Mouse (Mus musculus) stomach, postnatal 0 days (tissue): ENCODE data around the gene Slc5a4b. TPM values are rescaled to one million over a fixed set of nuclear protein-coding genes. Genes with fewer than 3 reads are reported as not detected.
A peak's percentile ranks its signal among the peaks of the same experiment; 100 is the strongest.
"Not testable (repeated sequence)": the region's sequence is repeated elsewhere in the genome, so short reads cannot be mapped to it uniquely, and the experiment has no call there.

Experiments used
- ATAC-seq: fragments of 200-750 bp; cut with Nextera tagmentation; 2 replicates; pipeline ENCODE4 v1.8.0; 2017; ENCODE audit not compliant: low FRiP score, low TSS enrichment
- DNase-seq: peaks from one replicate; pipeline ENCODE4 v3.0.0-alpha.2; 2016; ENCODE audit warnings: low spot score
- H3K27ac ChIP-seq: fragments of 300-500 bp; sonication (generic); replicated peaks from 2 replicates; pipeline ENCODE4 v1.5.1; 2014; ENCODE audit warnings: mild to moderate bottlenecking, control low read depth
- H3K27me3 ChIP-seq: fragments of 300-500 bp; sonication (generic); 2 replicates; pipeline ENCODE4 v1.6.1; 2014; ENCODE audit warnings: low read length; ENCODE audit not compliant: control insufficient read depth, insufficient read depth
- H3K36me3 ChIP-seq: fragments of 300-500 bp; sonication (generic); 2 replicates; pipeline ENCODE4 v1.6.1; 2014; ENCODE audit warnings: low read length, mixed read lengths; ENCODE audit not compliant: control insufficient read depth, insufficient read depth
- H3K4me1 ChIP-seq: fragments of 300-500 bp; sonication (generic); replicated peaks from 2 replicates; pipeline ENCODE4 v1.6.1; 2014; ENCODE audit warnings: antibody characterized with exemption; ENCODE audit not compliant: control insufficient read depth, insufficient read depth
- H3K4me2 ChIP-seq: fragments of 300-500 bp; sonication (generic); replicated peaks from 2 replicates; pipeline ENCODE4 v1.6.1; 2014; ENCODE audit warnings: low read depth, mild to moderate bottlenecking, control low read depth, moderate library complexity
- H3K4me3 ChIP-seq: fragments of 300-500 bp; sonication (generic); 2 replicates; pipeline ENCODE4 v1.5.1; 2014; ENCODE audit warnings: low read depth, low read length, control low read depth
- H3K9ac ChIP-seq: fragments of 300-500 bp; sonication (generic); 2 replicates; pipeline ENCODE4 v1.6.1; 2014; ENCODE audit warnings: mild to moderate bottlenecking, low read length, control low read depth, mixed read lengths
- H3K9me3 ChIP-seq: fragments of 300-500 bp; sonication (generic); 2 replicates; pipeline ENCODE4 v1.6.1; 2016; ENCODE audit warnings: low read length; ENCODE audit not compliant: control insufficient read depth
- CTCF ChIP-seq: IDR thresholded peaks from 2 replicates; pipeline ENCODE4 v1.5.1; 2016; ENCODE audit warnings: antibody characterized with exemption, low read depth, mild to moderate bottlenecking, moderate library complexity
- EP300 ChIP-seq: optimal IDR thresholded peaks from 2 replicates; pipeline ENCODE3; 2016; ENCODE audit warnings: antibody characterized with exemption
- WGBS: fragments of 180-500 bp; shearing (Covaris S2); extraction: QIAGEN DNeasy Blood & Tissue Kit; methylation state at CpG from one replicate; pipeline ENCODE4 v1.1.7; 2014; 5-methylcytosine and 5-hydroxymethylcytosine counted together
- polyA plus RNA-seq: library from polyadenylated mRNA; unstranded; fragments of >200 nt; fragmentation: Nextera tagmentation; extraction: Ambion mirVana; gene quantifications from 2 replicates; pipeline ENCODE4 v1.2.1, GENCODE M21; 2015

Gene Slc5a4b
- polyA plus RNA-seq, 1 experiment from 2014 or later: 0.04 TPM

- no peak for DNase-seq
- TF ChIP-seq CTCF (no peak), EP300 (no peak)
- Histone ChIP-seq H3K36me3 (no peaks in the 10 kb centered on the region), H3K27ac (no peak overlapping the region), H3K9ac (no peak overlapping the region), H3K4me1 (no peaks in the 10 kb centered on the region), H3K27me3 (no peaks in the 10 kb centered on the region), H3K9me3 (no peaks in the 10 kb centered on the region), H3K4me3 (no peak overlapping the region), H3K4me2 (no peak overlapping the region)
- ATAC-seq: no peak
- WGBS: 10% methylated on average over 9 of the region's 9 CpGs
These were observed 13.4 kb downstream of the Slc5a4b start for GRCm38 (mm10) chr10:76097368-76097767.

- WGBS: 77% methylated on average over 8 of the region's 8 CpGs
- Histone ChIP-seq H3K27ac (no peak overlapping the region), H3K4me2 (no peak overlapping the region), H3K9me3 (no peaks in the 10 kb centered on the region), H3K36me3 (no peaks in the 10 kb centered on the region), H3K27me3 (no peaks in the 10 kb centered on the region), H3K9ac (no peak overlapping the region), H3K4me3 (no peak overlapping the region), H3K4me1 (no peaks in the 10 kb centered on the region)
- TF ChIP-seq EP300 (no peak), CTCF (no peak)
- ATAC-seq: no peak
- DNase-seq: no peak
These were observed 14.2 kb downstream of the Slc5a4b start for GRCm38 (mm10) chr10:76096580-76096979.

GRCm38 (mm10) chr10:76077008-76077407 is 33.8 kb downstream of the Slc5a4b start:
- not testable (repeated sequence) for H3K36me3 ChIP-seq, H3K27me3 ChIP-seq, H3K4me2 ChIP-seq, H3K4me1 ChIP-seq, DNase-seq, H3K9me3 ChIP-seq, ATAC-seq, H3K9ac ChIP-seq, H3K4me3 ChIP-seq, H3K27ac ChIP-seq
- WGBS: 90% methylated on average over 2 of the region's 2 CpGs

DNA sequence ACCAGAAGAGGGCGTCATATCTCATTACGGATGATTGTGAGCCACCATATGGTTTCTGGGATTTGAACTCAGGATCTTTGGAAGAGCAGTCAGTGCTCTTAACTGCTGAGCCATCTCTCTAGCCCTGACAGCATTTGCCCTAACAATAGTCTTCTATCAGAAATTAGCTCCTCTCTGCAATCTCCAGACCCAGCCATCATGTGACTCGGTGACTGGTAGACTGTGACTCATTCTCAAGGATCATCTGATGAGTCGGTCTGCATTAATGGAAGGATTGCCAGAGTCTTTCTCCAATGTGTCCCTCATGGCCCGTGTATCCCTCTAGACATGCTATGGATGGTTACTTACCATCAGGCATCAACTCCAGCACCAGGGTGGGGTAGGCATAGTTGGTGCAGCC is 38.7 kb downstream of the Slc5a4b start:
- not testable (repeated sequence) for DNase-seq, H3K4me1 ChIP-seq, H3K4me2 ChIP-seq, H3K9ac ChIP-seq, H3K27ac ChIP-seq, H3K36me3 ChIP-seq, ATAC-seq, H3K27me3 ChIP-seq, H3K9me3 ChIP-seq, H3K4me3 ChIP-seq
- 90% methylated on average over 5 of the region's 5 CpGs for WGBS

- H3K4me3 ChIP-seq: no peak overlapping the region
- peak; percentile 30 for DNase-seq
- WGBS: 27% methylated on average over 12 of the region's 12 CpGs
- no peaks in the 10 kb centered on the region for H3K36me3 ChIP-seq
- TF ChIP-seq CTCF (no peak), EP300 (no peak)
- H3K9me3 ChIP-seq: no peaks in the 10 kb centered on the region
- no peak overlapping the region for H3K9ac ChIP-seq
- no peak overlapping the region for H3K4me2 ChIP-seq
- 0 out of 2 replicates have a peak, but pooled peaks have one; percentile 18 for ATAC-seq
- no peak overlapping the region for H3K27ac ChIP-seq
- H3K4me1 ChIP-seq: no peaks in the 10 kb centered on the region
- no peaks in the 10 kb centered on the region for H3K27me3 ChIP-seq
These were observed 42.8 kb downstream of the Slc5a4b start for GRCm38 (mm10) chr10:76067674-76068613.

DNA sequence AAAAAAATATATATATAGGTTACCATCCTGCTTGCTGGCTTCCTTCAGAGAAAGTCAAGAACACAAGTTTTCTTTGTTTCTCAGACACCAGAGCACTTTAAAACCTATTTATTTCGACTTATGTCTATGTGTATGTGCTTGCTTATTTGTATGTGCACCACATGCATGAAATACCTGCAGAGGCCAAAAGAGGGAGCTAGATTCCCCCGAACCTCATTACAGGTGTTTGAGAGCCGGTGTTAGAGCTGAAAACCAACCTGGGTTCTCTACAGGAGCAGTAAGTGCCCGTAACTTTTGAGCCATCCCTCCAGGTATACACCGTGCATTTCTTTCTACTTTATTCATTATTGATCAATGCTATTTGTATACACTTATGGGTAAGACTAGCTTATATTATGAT is 48.3 kb downstream of the Slc5a4b start:
- ATAC-seq: no peak
- WGBS: 91% methylated on average over 5 of the region's 5 CpGs

More for the DNA sequence above, 48.3 kb downstream of the Slc5a4b start:
- no peaks in the 10 kb centered on the region for H3K9me3 ChIP-seq
- no peaks in the 10 kb centered on the region for H3K27me3 ChIP-seq
- DNase-seq: no peak
- no peaks in the 10 kb centered on the region for H3K36me3 ChIP-seq
- TF ChIP-seq CTCF: no peak
- no peak overlapping the region for H3K4me2 ChIP-seq
- no peak overlapping the region for H3K9ac ChIP-seq
- no peak overlapping the region for H3K27ac ChIP-seq
- no peaks in the 10 kb centered on the region for H3K4me1 ChIP-seq
- H3K4me3 ChIP-seq: no peak overlapping the region
